Mouse (Mus musculus): ENCODE measurements around the gene Med20. TPM values are rescaled to one million over a fixed set of nuclear protein-coding genes. Genes with fewer than 3 reads are reported as not detected.
"Not testable (repeated sequence)": the region's sequence is repeated elsewhere in the genome, so short reads cannot be mapped to it uniquely, and the experiment has no call there.

Med20 gene
- total RNA-seq, 2 experiments from 2014 or later = 10.4 to 68.2 TPM

DNA sequence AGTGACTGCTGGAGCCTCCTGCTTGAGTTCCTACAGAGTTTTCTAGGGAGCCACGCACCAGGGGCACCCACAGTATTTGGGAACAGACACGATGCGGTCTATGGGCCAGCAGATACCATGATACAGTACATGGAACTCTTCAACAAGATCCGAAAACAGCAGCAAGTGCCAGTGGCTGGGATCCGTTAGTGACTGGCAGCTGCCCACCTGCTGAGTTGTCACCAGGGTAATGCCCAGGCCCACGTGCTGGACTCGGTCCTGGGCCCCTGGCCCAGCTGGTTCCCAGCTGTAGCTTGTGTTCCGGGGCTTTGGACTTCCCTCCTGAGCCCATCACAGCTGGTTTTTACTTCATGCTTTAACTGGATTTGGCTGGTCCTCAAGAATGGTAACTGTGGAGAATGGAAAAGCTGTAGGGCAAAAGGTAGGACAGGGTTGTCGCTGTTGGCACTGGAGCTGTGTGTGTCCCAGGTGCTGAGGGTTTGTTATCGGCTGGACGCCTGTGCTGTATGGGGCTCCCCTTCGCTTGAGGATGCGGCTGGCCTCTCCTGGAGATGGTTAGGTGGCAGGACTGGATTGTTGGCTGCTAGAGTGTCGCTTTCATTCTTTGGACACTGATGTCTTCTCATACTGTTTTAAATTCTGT lies 11.7 kb downstream of the Med20 start:
- no peak for ATAC-seq (replicated peaks; ENCODE audit: low FRiP score, poor library complexity, severe bottlenecking)

DNA sequence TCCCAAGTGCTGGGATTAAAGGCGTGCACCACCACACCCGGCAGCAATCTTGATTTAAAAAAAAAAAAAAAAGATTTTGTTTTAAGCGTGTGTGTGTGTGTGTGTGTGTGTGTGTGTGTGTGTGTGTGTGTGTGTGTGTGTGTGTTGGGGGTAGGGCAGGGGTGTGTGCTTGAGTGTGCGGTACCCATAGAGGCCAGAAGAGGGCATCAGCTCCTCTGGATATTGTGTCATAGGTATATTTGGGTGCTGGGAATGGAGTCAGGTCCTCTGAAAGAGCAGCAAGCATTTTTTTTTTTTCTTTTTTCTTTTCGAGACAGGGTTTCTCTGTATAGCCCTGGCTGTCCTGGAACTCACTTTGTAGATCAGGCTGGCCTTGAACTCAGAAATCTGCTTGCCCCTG lies 13.2 kb downstream of the Med20 start:
- not testable (repeated sequence) for ATAC-seq (replicated peaks; ENCODE audit: low FRiP score, poor library complexity, severe bottlenecking)

DNA sequence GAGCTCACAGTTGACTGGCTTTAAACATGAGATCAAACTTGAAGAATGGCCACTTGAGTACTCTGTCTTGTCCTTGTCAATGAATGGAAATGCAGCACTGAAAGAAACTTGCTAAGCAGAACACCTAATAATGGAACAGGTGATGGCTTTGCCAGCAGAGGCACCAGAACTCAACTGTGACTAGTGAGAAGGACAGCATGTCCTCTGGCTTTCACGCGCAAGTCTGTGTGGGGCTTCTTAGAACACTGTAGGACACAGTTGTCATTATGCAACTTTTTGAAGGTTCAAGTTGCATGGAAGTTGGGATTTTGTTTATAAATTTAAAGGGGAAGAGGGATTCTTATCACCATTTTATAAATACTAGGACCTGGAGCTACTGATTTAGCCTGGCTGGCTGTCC lies 13.7 kb downstream of the Med20 start:
- ATAC-seq (replicated peaks; ENCODE audit: low FRiP score, poor library complexity, severe bottlenecking) = no peak

DNA sequence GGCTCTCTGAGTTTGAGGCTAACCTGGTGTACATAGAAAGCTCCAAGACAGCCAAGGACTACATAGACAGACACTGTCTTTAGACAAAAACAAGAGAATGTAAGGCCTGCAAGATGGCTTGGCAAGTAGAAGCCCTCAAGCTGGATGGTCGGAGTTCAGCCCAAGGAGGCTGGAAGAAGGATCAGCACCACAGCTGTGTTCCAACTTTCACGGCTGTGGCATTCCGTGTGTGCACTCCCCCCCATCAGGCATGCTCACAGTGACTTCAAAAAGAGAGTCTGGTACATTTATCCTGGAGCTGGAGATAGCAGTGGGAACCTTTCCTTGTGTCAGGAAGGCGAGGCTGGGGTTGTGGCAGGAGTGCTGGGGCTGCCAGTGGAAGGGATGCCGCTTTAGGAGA lies 14.6 kb downstream of the Med20 start:
- no peak for ATAC-seq (replicated peaks; ENCODE audit: low FRiP score, poor library complexity, severe bottlenecking)

DNA sequence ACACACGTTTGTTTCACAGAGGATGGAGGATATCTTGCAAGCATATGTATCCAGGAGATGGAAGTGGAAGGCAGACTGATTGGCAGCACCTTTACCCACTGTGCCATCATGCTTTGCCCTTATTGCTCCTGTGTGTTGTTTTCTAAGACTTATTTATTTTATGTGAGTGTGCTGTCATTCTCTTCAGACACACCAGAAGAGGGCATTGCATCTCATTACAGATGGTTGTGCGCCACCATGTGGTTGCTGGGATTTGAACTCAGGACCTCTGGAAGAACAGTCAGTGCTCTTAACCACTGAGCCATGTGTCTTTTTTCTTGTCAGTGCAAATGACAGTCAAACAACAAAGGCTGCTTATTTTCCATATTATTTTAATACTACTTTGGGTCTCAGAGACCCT lies 16.4 kb downstream of the Med20 start:
- ATAC-seq (replicated peaks; ENCODE audit: low FRiP score, poor library complexity, severe bottlenecking) = no peak

DNA sequence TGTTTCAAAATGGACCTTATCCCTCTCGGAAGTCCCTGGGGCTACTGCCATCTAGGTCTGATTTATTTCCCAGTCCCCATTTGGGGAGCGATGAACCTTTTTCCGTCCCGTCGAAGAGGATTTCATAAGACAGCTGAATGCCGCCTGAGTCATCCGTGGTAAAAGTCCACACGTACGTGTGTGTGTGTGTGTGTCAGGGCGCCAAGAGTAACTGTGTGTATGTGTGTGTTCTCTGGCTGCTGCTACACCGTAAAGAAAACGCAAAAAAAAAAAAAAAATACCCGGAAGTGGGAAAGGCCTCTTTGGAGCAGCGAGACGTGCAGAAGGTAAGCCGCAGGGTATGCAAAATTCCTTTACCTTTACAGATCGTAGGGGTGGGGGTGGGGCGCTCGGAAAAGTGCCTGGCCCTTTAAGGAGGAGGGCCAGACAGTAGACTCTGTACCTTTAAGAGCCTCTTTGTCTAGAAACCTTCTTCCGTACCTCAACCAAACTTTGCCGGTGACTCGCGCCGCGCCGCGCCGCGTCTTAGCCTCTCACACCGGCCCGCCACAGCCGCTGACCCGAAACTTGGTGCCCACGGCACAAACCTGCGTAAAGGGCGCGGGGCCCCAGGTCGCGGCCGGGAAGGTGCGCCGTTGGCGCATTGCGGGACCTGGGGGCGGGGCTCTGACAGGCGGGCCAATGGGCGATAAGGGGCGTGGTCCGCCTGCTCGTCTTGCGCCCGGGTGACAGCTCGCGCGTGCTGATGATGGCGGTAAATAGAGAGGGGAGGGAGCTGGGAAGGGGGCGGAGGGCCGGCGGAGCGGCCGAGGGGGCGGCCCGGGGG lies 17.7 kb downstream of the Med20 start:
- peak; percentile 90 for ATAC-seq (replicated peaks; ENCODE audit: low FRiP score, poor library complexity, severe bottlenecking)

DNA sequence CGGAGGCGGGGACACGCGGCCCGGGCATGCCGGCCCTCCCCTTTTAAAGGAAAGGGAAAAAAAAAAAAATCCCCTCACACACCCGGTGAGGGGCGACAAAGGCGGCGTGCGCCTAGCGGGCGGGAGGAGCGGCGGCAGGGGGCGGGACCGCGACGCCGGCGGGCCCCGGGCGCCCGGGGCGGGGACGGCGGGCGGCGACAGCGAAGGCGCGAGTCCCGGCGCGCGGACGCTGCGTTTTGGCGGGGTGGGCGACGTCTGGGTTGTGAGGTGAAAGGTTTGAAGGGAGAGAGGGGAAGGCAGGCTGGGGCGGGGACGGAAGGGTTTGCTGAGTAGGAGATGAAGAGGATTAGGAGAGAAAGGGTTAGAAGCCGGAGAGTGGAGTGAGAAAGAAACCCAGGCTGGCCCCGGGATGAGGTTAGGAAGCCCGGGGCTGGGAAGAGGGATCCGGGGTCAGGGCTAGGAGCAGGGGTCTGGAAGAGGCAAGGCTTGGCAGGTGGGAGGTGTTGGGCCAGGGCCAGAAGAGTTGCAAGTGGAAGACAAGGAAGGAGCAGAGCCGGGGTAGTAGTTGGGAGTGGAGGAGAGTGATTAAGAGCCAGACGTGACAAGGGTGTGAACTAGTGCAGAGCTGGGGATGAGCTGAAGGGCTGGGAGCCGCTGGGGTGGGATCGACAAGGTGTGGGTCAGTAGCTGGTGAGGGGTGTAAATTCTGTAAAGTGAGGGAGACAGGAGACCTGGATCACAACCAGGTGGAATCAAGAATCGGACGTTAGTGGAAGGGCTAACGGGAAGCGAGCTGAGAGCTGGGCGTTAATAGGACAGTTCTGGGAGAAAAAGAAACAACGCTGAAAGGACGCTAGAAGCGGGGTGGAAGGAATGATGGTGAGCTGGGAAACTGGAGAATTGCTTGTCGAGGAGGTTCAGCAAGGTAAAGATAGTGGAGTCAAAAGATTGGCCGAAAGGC lies 18.6 kb downstream of the Med20 start:
- peak; percentile 54 for ATAC-seq (replicated peaks; ENCODE audit: low FRiP score, poor library complexity, severe bottlenecking)

DNA sequence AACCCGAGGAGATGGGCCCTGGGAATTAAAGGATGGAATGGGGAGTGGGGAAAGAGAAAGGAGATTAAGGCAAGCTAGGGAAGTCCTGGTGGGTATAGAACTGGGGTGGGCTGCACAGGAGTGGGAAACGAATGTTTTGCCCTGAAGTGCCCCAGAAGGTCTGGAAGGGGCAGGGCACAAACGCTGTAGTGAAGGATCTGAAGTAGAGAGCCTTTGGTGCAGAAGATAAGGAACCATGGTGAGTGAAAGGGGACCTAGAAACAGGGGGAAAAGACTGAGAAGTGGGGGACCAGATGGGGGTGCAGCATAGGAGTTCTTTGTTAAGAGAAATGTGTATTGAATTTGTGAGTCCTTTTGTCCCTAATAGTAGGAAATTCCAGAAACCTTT lies 19.3 kb downstream of the Med20 start, which contains the start of gene Usp49:
Usp49 (plus strand) TSS at position 13 of the 388 bp plus-strand sequence.
- peak; percentile 42; the same call in 1 of the 2 replicates for ATAC-seq (replicated peaks; ENCODE audit: low FRiP score, poor library complexity, severe bottlenecking)

DNA sequence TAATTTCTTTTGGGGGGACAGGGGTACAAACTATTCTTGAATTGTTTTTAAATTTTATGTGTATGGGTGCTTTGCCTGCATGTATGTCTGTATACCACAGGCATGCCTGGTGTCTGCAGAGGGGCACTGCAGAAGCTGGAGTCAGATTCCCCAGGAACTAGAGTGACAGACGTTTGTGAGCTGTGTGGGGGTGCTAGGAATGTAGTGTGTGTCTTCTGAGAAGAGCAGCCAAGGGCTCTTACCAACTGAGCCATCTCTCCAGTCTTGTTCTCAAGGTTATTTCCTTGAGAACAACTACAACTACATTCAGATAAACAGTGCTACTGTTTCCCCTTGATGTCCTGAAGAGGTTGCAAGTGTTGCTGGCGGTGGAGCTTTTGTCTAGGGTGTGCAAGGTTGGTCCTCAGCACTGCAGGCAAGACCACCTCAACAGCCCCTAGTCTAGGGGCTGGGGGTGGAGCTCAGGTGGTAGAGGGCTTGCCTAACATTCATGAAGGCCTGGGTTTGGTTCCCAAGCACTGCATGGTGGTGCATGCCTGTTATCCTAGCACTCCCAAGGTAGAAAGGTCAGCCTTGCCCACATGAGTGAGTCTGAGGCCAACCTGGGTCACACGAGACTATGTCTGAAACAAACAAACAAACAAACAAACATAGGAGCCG lies 20.9 kb downstream of the Med20 start:
- no peak for ATAC-seq (replicated peaks; ENCODE audit: low FRiP score, poor library complexity, severe bottlenecking)

DNA sequence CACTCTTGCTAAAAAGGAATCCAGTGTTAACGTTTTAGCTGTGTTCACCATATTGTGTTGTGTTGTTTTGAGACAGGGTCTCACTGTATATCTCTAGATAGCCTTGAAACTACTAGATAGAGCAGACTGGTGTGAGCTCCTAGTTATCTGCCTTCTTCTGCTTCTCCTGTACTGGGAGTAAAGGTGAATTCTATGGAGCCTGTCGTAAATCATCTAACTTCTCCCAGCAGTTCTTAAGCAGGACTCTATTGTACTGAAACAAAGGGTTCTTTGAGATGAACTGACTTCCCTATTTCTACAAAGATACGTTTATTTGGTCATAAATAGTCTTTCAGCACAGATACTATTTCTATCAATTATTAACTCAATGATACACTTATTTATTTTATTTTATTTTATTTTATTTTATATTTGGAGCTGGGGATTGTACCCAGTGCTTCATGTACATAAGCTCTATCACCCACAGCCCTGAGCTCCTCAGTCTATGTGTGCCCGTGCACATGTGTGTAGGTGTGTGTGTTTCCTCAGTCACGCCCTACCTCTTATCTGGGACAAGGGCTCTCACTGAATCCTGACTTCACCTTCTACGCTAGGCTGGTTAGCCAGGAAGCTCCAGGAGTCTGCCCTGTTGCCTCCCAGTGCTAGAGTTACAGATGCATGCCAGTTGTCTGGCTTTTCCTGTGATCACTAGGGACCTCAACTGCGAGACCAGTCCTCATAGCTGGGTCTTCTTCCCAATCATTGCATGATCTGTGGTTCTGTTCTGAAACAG lies 22.8 kb downstream of the Med20 start:
- no peak for ATAC-seq (replicated peaks; ENCODE audit: low FRiP score, poor library complexity, severe bottlenecking)

DNA sequence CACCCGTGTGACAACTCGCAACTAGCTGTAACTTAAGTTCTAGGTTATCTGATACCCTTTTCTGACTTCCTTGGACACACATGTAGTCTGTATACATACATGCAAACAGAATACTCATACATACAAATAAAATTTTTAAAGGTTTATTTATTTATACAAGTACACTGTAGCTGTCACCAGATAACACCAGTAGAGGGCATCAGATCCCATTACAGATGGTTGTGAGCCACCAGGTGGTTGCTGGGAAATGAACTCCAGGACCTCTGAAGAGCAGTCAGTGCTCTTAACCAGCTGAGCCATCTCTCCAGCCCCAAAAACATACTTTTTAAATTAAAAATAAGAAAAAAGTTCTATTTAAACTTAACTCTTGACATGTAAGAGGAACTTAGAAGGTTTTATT lies 31.6 kb downstream of the Med20 start:
- no peak for ATAC-seq (replicated peaks; ENCODE audit: low FRiP score, poor library complexity, severe bottlenecking)

DNA sequence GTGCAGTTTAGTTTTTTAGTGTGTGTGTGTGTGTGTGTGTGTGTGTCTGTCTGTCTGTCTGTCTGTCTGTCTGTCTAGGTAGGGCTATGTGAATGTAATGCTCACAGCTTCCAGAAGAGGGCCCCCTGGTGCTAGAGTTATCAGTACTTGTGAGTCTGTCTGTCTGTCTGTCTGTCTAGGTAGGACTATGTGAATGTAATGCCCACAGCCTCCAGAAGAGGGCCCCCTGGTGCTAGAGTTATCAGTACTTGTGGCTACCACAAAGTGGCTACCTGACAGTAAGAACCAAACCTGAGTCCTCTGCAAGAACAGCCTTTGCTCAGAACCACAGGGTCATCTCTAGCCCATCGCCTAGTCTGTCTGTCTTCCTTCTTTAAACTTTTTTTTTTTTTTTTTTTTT lies 35.3 kb downstream of the Med20 start:
- peak; percentile 76 for ATAC-seq (replicated peaks; ENCODE audit: low FRiP score, poor library complexity, severe bottlenecking)

DNA sequence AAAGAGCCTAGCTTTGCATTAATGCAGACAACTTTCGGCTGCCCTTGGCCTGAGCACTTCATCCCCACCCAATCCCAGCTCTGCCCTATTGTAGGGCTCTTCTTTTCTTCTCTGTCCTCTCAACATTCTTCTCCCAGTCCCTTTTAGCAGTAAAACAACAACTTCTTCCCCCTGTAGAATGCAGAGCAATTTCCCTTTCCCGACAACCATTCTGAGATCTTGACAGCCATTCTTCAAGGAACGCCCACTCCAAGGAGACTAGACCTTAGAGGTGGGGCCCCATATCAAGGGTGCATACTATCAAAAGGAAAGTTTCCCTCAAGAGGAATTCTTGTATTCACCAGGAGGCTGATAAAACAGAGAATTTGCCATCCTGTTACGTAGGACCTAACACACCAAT lies 37.6 kb downstream of the Med20 start:
- ATAC-seq (replicated peaks; ENCODE audit: low FRiP score, poor library complexity, severe bottlenecking) = no peak

DNA sequence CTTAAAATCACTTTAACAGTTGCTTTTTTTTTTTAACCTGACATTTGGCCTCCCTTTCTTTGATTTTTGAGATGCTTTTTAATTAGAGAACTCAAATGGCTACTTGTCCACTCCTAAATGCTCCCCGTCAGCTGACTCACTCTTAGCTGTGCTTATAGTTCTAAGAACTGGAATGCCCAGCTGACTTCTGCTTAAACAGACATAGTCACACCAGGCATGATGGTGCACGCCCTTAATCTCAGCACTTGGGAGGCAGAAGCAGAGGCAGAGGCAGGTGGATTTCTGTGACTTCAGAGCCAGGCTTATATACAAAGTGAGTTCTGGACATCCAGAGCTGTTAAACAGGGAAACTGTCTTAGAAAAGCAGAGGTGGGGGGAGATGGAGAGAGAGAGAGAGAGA lies 40.6 kb downstream of the Med20 start:
- ATAC-seq (replicated peaks; ENCODE audit: low FRiP score, poor library complexity, severe bottlenecking) = no peak

DNA sequence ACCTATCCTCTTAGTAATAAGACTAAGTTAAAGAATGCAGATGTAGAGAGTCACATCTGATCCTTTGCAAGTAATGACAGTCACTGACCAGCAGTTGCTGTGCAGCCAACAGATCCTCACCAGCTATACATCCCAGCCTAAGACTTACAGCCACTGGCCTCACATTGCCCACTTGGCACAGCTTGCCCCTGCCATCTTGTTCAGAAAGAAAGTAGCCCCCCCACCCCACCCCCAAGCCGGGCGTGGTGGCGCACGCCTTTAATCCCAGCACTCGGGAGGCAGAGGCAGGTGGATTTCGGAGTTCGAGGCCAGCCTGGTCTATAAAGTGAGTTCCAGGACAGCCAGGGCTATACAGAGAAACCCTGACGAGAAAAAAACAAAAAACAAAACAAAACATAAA lies 43.0 kb downstream of the Med20 start:
- ATAC-seq (replicated peaks; ENCODE audit: low FRiP score, poor library complexity, severe bottlenecking) = not testable (repeated sequence)

DNA sequence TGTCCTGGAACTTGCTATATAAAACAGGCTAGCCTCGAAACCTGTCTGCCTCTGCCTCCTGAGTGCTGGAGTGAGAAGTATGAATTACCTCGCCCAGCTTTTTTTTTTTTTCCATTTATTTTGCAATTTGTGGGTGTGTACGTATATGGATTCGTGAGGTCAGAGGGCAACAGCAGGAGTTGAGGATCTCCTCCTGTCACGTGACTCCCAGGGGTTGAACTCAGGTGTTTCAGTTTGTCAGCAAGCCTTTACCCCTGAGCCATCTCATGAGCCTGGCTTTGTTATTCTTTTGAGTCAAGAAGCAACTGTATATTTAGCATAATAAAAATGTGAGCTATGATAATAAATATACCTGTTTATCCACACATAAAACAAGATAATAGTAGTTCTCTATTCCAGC lies 44.3 kb downstream of the Med20 start:
- ATAC-seq (replicated peaks; ENCODE audit: low FRiP score, poor library complexity, severe bottlenecking) = no peak

DNA sequence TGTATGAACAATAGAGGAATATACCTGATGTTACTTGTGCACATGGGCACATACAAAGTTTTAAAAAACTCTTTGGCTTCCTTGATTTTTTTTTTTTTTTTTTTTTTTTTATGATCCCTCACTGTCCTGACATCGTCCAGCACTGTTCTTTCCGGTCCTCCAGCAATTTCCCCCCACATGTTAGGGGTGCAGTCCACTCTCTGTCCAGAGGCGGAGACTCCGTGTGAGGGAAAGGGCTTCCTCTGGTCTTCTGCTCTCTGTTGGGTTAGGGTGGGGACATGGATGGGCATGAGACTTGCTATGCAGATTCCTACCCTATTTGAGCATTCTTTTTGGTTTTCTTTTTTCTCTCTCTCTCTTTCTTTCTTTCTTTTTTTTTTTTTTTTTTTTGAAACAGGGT lies 46.5 kb downstream of the Med20 start:
- no peak for ATAC-seq (replicated peaks; ENCODE audit: low FRiP score, poor library complexity, severe bottlenecking)

DNA sequence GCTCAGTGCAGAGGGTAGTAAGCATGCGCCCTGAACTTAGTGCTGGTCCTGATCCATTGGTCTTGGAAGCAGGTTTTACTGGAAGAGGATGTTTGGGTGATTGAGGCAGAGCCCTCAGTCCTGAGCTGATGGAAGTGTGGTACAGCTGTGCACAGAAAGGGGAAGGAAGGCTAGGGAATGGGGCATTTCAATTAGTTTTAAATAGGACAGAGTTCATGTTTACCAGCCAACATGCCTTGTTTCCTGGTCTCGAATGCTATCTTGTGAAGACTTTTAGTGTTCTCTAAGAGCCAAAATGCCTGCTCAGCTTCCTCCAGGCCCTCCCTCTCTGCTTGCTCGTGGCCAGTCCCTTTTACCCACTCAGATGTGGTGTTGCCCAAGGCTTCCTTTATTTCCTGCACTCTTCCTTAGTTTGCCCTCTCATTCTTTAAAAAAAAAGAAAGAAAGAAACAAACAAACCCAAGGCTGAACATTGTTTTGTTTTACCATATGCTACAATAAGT lies 47.4 kb downstream of the Med20 start:
- ATAC-seq (replicated peaks; ENCODE audit: low FRiP score, poor library complexity, severe bottlenecking) = no peak

Data from erythroblast, adult 5-6 weeks (primary cell).